ENCODE assay signal across 15 mouse cellular contexts in the genomic region with DNA sequence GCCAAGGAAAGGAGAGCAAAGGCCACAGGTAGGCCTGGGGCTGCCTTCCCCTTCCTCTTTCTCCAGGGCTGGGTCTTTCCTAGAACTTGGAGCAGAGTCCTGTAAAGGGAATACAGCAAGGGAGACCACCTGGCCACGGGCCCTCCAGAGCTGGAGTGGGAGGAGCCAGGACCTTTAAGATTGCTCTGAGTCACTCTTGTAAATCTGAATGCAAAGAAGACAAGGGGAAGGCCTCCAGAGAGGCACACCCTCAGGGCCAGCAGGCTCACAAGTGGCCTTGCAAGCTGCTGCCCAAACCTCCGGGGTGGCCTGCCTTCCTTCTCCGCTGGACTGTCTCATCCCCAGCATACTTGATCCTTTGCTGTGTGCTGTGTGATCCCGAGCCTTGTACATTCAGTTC. TPM values are rescaled to one million over a fixed set of nuclear protein-coding genes. Genes with fewer than 3 reads are reported as not detected.
DNase-seq lines count a peak whose midpoint lies in the region; ATAC-seq and TF ChIP-seq lines count a peak whose summit lies in the region.
"Had no signal": no experiment of that assay in that cellular context is flagged by ENCODE, and none has a peak within 500 bp of the region (broad histone marks: within the 10 kb centered on the region; RNA-seq: fewer than 3 reads in every experiment).

No protein-coding gene starts in this region.

- H3K9ac ChIP-seq in liver, embryonic 12.5 days: no peak overlapping the region
- peak overlapping the region; percentile 17; the same call in 1 of the 2 replicates for H3K9ac ChIP-seq in limb, embryonic 11.5 days (ENCODE audit: low read length)
- no peak overlapping the region for H3K9ac ChIP-seq in stomach, embryonic 14.5 days (replicated peaks; ENCODE audit: low read depth, low read length)
- H3K9ac ChIP-seq: heart, embryonic 12.5 days; limb, embryonic 12.5 days had no signal

- no peak overlapping the region for H3K4me2 ChIP-seq in liver, embryonic 12.5 days
- H3K4me2 ChIP-seq in limb, embryonic 11.5 days (ENCODE audit: low read depth, severe bottlenecking): no peak overlapping the region
- H3K4me2 ChIP-seq in stomach, embryonic 14.5 days (replicated peaks; ENCODE audit: low read depth, low read length): no peak overlapping the region
- H3K4me2 ChIP-seq: heart, embryonic 12.5 days; limb, embryonic 12.5 days had no signal

- intact Hi-C loops in heart, postnatal 36 days (cut with DNase I): no loop called here

- DNase-seq in liver (no peak), Patski (ENCODE audit: low read depth, low spot score) (no peak)
- no peak for DNase-seq in limb, embryonic 11.5 days (ENCODE audit: low spot score)
- DNase-seq in heart, postnatal 36 days: no peak
- DNase-seq in right cerebral cortex, postnatal 25 days: no peak
- DNase-seq: adrenal gland, adult 8-10 months; cerebellum, adult 9-10 months had no signal

- in situ Hi-C loops in Patski (cut with MboI; ENCODE audit: low pct_unique_long_range_greater_than_20kb): no loop called here

- peak overlapping the region; percentile 38 for H3K27ac ChIP-seq in liver, embryonic 12.5 days
- H3K27ac ChIP-seq in limb, embryonic 11.5 days (replicated peaks; ENCODE audit: low read depth, low read length): no peak overlapping the region
- H3K27ac ChIP-seq in stomach, embryonic 14.5 days (ENCODE audit: low read length): no peak overlapping the region
- H3K27ac ChIP-seq: layer of hippocampus, adult 2 months had no signal

- no peak for TF ChIP-seq CTCF in Patski (IDR thresholded peaks at IDR 0.05)

- CTCF ChIA-PET in Patski (lab: Charles Lee): interaction anchor here (1.7 to 3.1 kb wide), 2 partner anchors 28 to 51 kb away, joined by 3 to 12 read pairs; no protein-coding TSS in a partner anchor

- no peak overlapping the region for H3K4me3 ChIP-seq in liver, embryonic 12.5 days
- no peak overlapping the region for H3K4me3 ChIP-seq in limb, embryonic 11.5 days (ENCODE audit: low read depth, low read length)
- no peak overlapping the region for H3K4me3 ChIP-seq in stomach, embryonic 14.5 days (ENCODE audit: low read depth, low read length)
- H3K4me3 ChIP-seq: heart, embryonic 12.5 days; layer of hippocampus, adult 2 months; limb, embryonic 12.5 days had no signal

- no peaks in the 10 kb centered on the region for H3K36me3 ChIP-seq in liver, embryonic 12.5 days
- no peaks in the 10 kb centered on the region for H3K36me3 ChIP-seq in limb, embryonic 11.5 days (ENCODE audit: control insufficient read depth, insufficient read depth, low read length)
- H3K36me3 ChIP-seq in stomach, embryonic 14.5 days (ENCODE audit: control insufficient read depth, insufficient read depth, low read length): no peaks in the 10 kb centered on the region
- H3K36me3 ChIP-seq: heart, embryonic 12.5 days; limb, embryonic 12.5 days had no signal

- 57% methylated on average over 4 of the region's 4 CpGs for WGBS in liver, embryonic 12.5 days (ENCODE audit: insufficient replicate concordance)
- 61% methylated on average over 4 of the region's 4 CpGs for WGBS in limb, embryonic 11.5 days
- 54% methylated on average over 4 of the region's 4 CpGs for WGBS in stomach, embryonic 14.5 days

- ATAC-seq in liver, embryonic 12.5 days: no peak
- peak; percentile 31 for ATAC-seq in Patski
- ATAC-seq in limb, embryonic 11.5 days (ENCODE audit: insufficient number of reproducible peaks, low FRiP score, low TSS enrichment, low read depth): no peak
- peak; percentile 35; the same call in 1 of the 2 replicates for ATAC-seq in stomach, embryonic 14.5 days (ENCODE audit: insufficient number of reproducible peaks, insufficient read depth, low FRiP score, low read depth)
- ATAC-seq: hindbrain, embryonic 16.5 days; midbrain, embryonic 16.5 days had no signal

- no peaks in the 10 kb centered on the region for H3K27me3 ChIP-seq in liver, embryonic 12.5 days (replicated peaks)
- H3K27me3 ChIP-seq in Patski: no peaks in the 10 kb centered on the region
- no peaks in the 10 kb centered on the region for H3K27me3 ChIP-seq in limb, embryonic 11.5 days (ENCODE audit: control insufficient read depth, insufficient read depth, low read length)
- H3K27me3 ChIP-seq in stomach, embryonic 14.5 days (ENCODE audit: control insufficient read depth, insufficient read depth, low read length): no peaks in the 10 kb centered on the region
- H3K27me3 ChIP-seq: heart, embryonic 12.5 days; limb, embryonic 12.5 days had no signal

- POLR2A ChIA-PET in Patski (lab: Charles Lee): no interaction called here

- peaks cover 43% of the 10 kb centered on the region for H3K4me1 ChIP-seq in liver, embryonic 12.5 days
- peaks cover 3% of the 10 kb centered on the region; the same call in 1 of the 2 replicates for H3K4me1 ChIP-seq in limb, embryonic 11.5 days (ENCODE audit: control insufficient read depth, insufficient read depth, low read length)
- H3K4me1 ChIP-seq in stomach, embryonic 14.5 days (ENCODE audit: control insufficient read depth, insufficient read depth, low read length): 0 out of 2 replicates have a peak, but pooled peaks cover 11% of the 10 kb centered on the region

- H3K9me3 ChIP-seq in liver, embryonic 12.5 days (replicated peaks): no peaks in the 10 kb centered on the region
- H3K9me3 ChIP-seq in limb, embryonic 11.5 days (ENCODE audit: control insufficient read depth, low read length): no peaks in the 10 kb centered on the region
- H3K9me3 ChIP-seq in stomach, embryonic 14.5 days (ENCODE audit: control insufficient read depth, low read depth, low read length): no peaks in the 10 kb centered on the region
- H3K9me3 ChIP-seq: heart, embryonic 12.5 days; limb, embryonic 12.5 days had no signal

RNA-seq across cellular contexts. Expression of a gene that starts 13.9 kb away (rescaled TPM):
- 20.5 and 24.6 TPM in 2 replicates for polyA plus RNA-seq in liver, embryonic 12.5 days (2016; fragmentation: Nextera tagmentation; extraction: Ambion mirVana)
- polyA plus RNA-seq in Patski (2021): 31.1 TPM
- polyA plus RNA-seq in limb, embryonic 11.5 days (2014; fragmentation: Nextera tagmentation; extraction: Ambion mirVana): 14.3 and 16.6 TPM in 2 replicates
- polyA plus RNA-seq in stomach, embryonic 14.5 days (2014; fragmentation: Nextera tagmentation; extraction: Ambion mirVana): 119 and 131 TPM in 2 replicates
- 10 to 100 TPM; 28.7 to 33.9 TPM for total RNA-seq in heart, postnatal 36 days (2021)

RNA-seq across cellular contexts. Expression of a gene that starts 44.9 kb away (rescaled TPM):
- 76.9 and 79.5 TPM in 2 replicates for polyA plus RNA-seq in liver, embryonic 12.5 days (2016; fragmentation: Nextera tagmentation; extraction: Ambion mirVana)
- polyA plus RNA-seq in Patski (2021): 68.5 TPM
- polyA plus RNA-seq in limb, embryonic 11.5 days (2014; fragmentation: Nextera tagmentation; extraction: Ambion mirVana): 15.4 and 17.8 TPM in 2 replicates
- polyA plus RNA-seq in stomach, embryonic 14.5 days (2014; fragmentation: Nextera tagmentation; extraction: Ambion mirVana): 123 and 128 TPM in 2 replicates
- total RNA-seq in heart, postnatal 36 days (2021): 10 to 100 TPM; 48.3 to 61.3 TPM

RNA-seq across cellular contexts. Expression of a gene that starts 48.9 kb away (rescaled TPM):
- polyA plus RNA-seq in liver, embryonic 12.5 days (2016; fragmentation: Nextera tagmentation; extraction: Ambion mirVana): not detected in 2 replicates
- 0.78 TPM for polyA plus RNA-seq in Patski (2021)
- 0.21 TPM in 1 of 2 replicates, not detected in the other for polyA plus RNA-seq in limb, embryonic 11.5 days (2014; fragmentation: Nextera tagmentation; extraction: Ambion mirVana)
- 0.31 and 8.0 TPM in 2 replicates for polyA plus RNA-seq in stomach, embryonic 14.5 days (2014; fragmentation: Nextera tagmentation; extraction: Ambion mirVana)
- total RNA-seq in heart, postnatal 36 days (2021): not detected
- total RNA-seq: MEL had no signal
- polyA plus RNA-seq: limb, embryonic 12.5 days had no signal

RNA-seq across cellular contexts. Expression of a gene that starts 59.7 kb away (rescaled TPM):
- 4.7 and 5.7 TPM in 2 replicates for polyA plus RNA-seq in liver, embryonic 12.5 days (2016; fragmentation: Nextera tagmentation; extraction: Ambion mirVana)
- 39.5 TPM for polyA plus RNA-seq in Patski (2021)
- 14.9 and 17.7 TPM in 2 replicates for polyA plus RNA-seq in limb, embryonic 11.5 days (2014; fragmentation: Nextera tagmentation; extraction: Ambion mirVana)
- polyA plus RNA-seq in stomach, embryonic 14.5 days (2014; fragmentation: Nextera tagmentation; extraction: Ambion mirVana): 12.0 and 16.2 TPM in 2 replicates
- total RNA-seq in heart, postnatal 36 days (2021): 10 to 100 TPM in 1 of 2 experiments, 1 to 10 TPM in 1; 8.6 to 12.7 TPM

RNA-seq across cellular contexts. Expression of a gene that starts 59.7 kb away (rescaled TPM):
- polyA plus RNA-seq in liver, embryonic 12.5 days (2016; fragmentation: Nextera tagmentation; extraction: Ambion mirVana): 11.9 and 12.0 TPM in 2 replicates
- 0.10 TPM for polyA plus RNA-seq in Patski (2021)
- 6.9 TPM in 2 replicates for polyA plus RNA-seq in limb, embryonic 11.5 days (2014; fragmentation: Nextera tagmentation; extraction: Ambion mirVana)
- 8.9 and 20.7 TPM in 2 replicates for polyA plus RNA-seq in stomach, embryonic 14.5 days (2014; fragmentation: Nextera tagmentation; extraction: Ambion mirVana)
- 10 to 100 TPM; 51.8 to 74.3 TPM for total RNA-seq in heart, postnatal 36 days (2021)

Comparison
In these comparisons a context has a peak if more than half of its experiments do, and no peak if none do; other contexts are left out.
1. ATAC-seq: peak in Patski (single experiment) and stomach, embryonic 14.5 days (single experiment); none in liver, embryonic 12.5 days (single experiment) and limb, embryonic 11.5 days (single experiment).